Mouse (Mus musculus) neural tube, embryonic 14.5 days (tissue): ENCODE results near the gene Mcub. TPM values are rescaled to one million over a fixed set of nuclear protein-coding genes. Genes with fewer than 3 reads are reported as not detected.

Source experiments
- ATAC-seq: fragments of 200-750 bp; cut with Nextera tagmentation; 2 replicates; pipeline ENCODE4 v1.8.0; 2017; ENCODE audit warnings: low read depth, mild to moderate bottlenecking, moderate TSS enrichment, moderate library complexity
- H3K27ac ChIP-seq: fragments of 300-500 bp; sonication (generic); 2 replicates; pipeline ENCODE4 v1.5.1; 2014; ENCODE audit warnings: low read depth, mild to moderate bottlenecking, control low read depth, low read length, moderate library complexity, mixed read lengths
- H3K27me3 ChIP-seq: fragments of 300-500 bp; sonication (generic); 2 replicates; pipeline ENCODE4 v1.6.1; 2014; ENCODE audit warnings: low read length; ENCODE audit not compliant: control insufficient read depth, insufficient read depth
- H3K36me3 ChIP-seq: fragments of 300-500 bp; sonication (generic); 2 replicates; pipeline ENCODE4 v1.6.1; 2014; ENCODE audit warnings: low read length, mixed read lengths; ENCODE audit not compliant: control insufficient read depth, insufficient read depth
- H3K4me1 ChIP-seq: fragments of 300-500 bp; sonication (generic); 2 replicates; pipeline ENCODE4 v1.6.1; 2014; ENCODE audit warnings: low read length; ENCODE audit not compliant: control insufficient read depth, insufficient read depth
- H3K4me2 ChIP-seq: fragments of 300-500 bp; sonication (generic); 2 replicates; pipeline ENCODE4 v1.6.1; 2014; ENCODE audit warnings: mild to moderate bottlenecking, low read depth, low read length, control low read depth
- H3K4me3 ChIP-seq: fragments of 300-500 bp; sonication (generic); 2 replicates; pipeline ENCODE4 v1.5.1; 2014; ENCODE audit warnings: low read depth, low read length, control low read depth, mixed read lengths
- H3K9ac ChIP-seq: fragments of 300-500 bp; sonication (generic); replicated peaks from 2 replicates; pipeline ENCODE4 v1.6.1; 2014; ENCODE audit warnings: low read depth, mild to moderate bottlenecking, control low read depth, low read length, mixed read lengths
- H3K9me3 ChIP-seq: fragments of 300-500 bp; sonication (generic); 2 replicates; pipeline ENCODE4 v1.6.1; 2016; ENCODE audit warnings: low read length; ENCODE audit not compliant: control insufficient read depth
- WGBS: fragments of 180-500 bp; shearing (Covaris S2); extraction: QIAGEN DNeasy Blood & Tissue Kit; methylation state at CpG from one replicate; pipeline ENCODE4 v1.1.7; 2014; 5-methylcytosine and 5-hydroxymethylcytosine counted together
- polyA plus RNA-seq: library from polyadenylated mRNA; unstranded; fragments of >200 nt; fragmentation: Nextera tagmentation; extraction: Ambion mirVana; gene quantifications from 2 replicates; pipeline ENCODE4 v1.2.1, GENCODE M21; 2014

Gene Mcub
- polyA plus RNA-seq, 1 experiment from 2014 or later = 8.0 TPM

GRCm38 (mm10) chr3:129877327-129877726 is 92.7 kb downstream of the Mcub start:
- Histone ChIP-seq H3K4me2 (no peak overlapping the region), H3K9ac (no peak overlapping the region), H3K27me3 (no peaks in the 10 kb centered on the region), H3K36me3 (no peaks in the 10 kb centered on the region), H3K4me1 (no peaks in the 10 kb centered on the region), H3K9me3 (no peaks in the 10 kb centered on the region), H3K27ac (no peak overlapping the region), H3K4me3 (no peak overlapping the region)
- WGBS = 92% methylated on average over 10 of the region's 10 CpGs
- ATAC-seq = no peak

Other genes starting within 250 kb of the Mcub start
- gene Egf, start 214.9 kb downstream of the Mcub start, polyA plus RNA-seq = 2.1 and 3.6 TPM in 2 replicates
- gene Lrit3, start 166.2 kb downstream of the Mcub start, polyA plus RNA-seq = not detected in 2 replicates
- 0.09 and 0.30 TPM in 2 replicates for gene Rrh, start 147.6 kb downstream of the Mcub start, polyA plus RNA-seq
- gene Gar1, start 138.8 kb downstream of the Mcub start, polyA plus RNA-seq = 16.4 and 20.2 TPM in 2 replicates
- 0.16 and 0.33 TPM in 2 replicates for gene Cfi, start 134.3 kb downstream of the Mcub start, polyA plus RNA-seq
- 36.4 and 43.0 TPM in 2 replicates for gene Pla2g12a, start 91.6 kb downstream of the Mcub start, polyA plus RNA-seq
- 20.4 and 24.2 TPM in 2 replicates for gene Casp6, start 68.8 kb downstream of the Mcub start, polyA plus RNA-seq
- 36.5 and 38.9 TPM in 2 replicates for gene Sec24b, start 91.3 kb upstream of the Mcub start, polyA plus RNA-seq
- 9.3 and 10.5 TPM in 2 replicates for gene Col25a1, start 161.3 kb upstream of the Mcub start, polyA plus RNA-seq